Mouse (Mus musculus): Measurements from ENCODE around the gene Snrpe.

Snrpe gene

DNA sequence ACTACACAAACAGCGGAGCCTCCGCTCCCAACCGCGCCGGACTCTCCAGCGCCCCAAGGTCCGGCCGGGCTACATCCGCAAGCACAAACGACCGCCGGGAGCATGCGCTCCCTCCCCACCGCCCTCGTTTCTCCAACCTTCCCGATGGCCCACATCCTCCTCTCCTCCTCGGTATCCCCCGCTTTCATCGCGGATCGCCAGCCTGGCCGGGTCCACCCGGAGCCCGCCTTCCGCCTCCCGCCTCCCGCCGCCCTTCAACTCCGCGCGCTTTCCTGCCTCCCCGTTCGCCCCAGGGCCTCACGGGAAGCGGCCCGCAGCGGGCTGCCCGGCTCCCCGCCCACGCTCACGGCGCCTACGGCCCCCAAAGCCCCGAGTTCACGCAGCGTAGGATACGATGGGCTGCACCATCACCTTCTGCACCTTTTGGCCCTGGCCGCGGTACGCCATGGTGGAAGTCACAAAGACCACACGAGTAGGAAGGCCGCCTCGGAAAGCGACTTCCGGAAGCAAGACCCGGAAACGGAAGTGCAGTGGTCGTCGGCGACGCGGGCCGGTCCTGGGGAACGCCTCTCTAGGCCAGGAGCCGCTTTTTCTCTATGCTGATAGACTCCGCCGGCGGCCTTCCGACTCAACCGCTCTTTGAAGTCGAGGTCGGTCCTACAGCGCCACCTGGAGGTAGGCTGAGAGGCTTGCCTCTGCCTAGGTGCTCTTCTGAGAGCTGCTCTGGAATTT lies at the start of gene Snrpe:
Snrpe (minus strand) TSS at position 521 of the 732 bp plus-strand sequence.
- peak; percentile 96 for DNase-seq

DNA sequence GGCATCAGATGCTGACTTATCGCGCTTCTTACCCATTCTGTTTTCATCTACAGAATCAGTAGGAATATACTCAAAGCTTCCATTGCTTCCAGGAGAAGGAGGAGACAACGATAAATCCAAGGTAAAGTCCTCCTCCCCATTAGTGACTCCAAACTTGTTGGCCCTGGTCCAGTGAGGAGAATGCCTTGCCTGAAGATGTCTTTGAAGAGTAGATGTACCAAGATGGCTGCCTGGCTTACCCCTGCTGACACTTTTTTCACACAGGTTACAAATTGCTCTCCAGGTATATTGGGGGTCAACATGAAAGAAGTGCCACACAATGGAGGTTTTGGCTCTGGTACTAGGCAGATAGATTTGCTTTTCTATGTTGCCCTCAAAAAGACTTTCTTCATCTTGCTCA lies 48.8 kb upstream of the Snrpe start:
- DNase-seq = no peak

DNA sequence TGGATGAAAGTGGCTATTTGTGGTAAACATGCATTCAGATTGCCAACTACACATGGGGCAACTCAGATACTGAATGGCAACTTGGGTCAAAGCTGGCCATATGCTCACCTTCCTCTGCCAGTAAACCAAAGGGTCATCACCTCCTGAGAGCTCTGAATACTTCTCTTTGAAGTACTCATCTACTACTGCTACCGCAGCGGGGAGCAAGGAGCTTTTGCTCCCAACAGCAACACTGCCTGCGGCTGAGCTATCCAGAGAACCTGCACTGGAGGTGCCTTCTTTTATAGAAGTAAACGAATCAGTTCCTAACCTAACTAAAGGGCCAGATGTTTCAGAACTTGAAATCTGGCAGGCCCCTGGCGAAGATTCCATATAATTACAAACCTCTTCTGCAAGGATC lies 46.7 kb upstream of the Snrpe start:
- no peak for DNase-seq

DNA sequence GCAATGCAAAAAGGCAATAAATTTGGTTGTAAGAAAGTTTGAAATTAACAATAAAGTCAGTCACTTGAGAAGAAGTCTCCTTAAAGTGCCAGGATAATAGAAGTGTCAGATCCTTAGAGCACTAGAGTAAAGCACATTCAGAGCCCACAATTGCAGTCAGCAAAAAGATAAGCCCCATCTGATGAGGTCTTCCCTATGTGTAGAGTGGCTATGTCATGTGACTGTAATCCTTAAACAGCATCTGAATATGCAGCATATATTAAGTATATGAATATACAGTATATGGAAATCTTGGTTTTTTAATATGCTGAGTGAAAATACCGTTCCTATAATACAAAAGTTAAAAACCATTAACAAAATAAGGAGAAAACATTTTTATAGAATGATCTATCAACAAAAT lies 42.9 kb upstream of the Snrpe start:
- no peak for DNase-seq

DNA sequence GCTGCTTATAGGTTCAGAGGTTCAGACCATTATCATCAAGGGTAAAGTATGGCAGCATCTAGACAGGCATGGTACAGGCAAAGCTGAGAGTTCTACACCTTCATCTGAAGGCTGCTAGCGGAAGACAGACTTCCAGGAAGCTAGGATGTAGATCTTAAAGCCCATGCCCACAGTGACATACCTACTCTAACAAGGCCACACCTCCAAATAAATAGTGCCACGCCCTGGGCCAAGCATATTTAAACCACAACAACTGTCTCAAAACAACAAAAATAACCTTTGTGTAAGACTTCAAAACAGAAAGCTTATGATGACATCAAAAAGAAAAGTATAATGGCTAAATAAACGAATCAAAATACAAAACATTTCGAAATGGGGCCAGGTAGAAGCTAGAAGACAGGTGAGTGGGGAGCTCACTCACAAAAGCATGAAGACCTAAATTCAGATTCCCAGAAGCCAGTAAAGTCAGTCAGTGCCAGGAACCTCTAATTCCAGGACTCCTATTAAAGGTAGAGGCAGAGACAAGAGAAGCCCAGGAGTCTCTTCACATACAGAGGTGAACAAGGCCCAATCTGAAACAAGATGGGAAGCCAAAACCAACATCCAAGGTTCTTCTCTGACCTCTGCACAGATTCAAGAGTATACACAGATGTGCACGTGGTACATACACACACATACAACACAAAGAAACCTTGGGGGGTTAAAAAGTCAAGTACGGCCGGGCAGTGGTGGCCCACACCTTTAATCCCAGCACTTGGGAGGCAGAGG lies 40.4 kb upstream of the Snrpe start:
- no peak for DNase-seq

DNA sequence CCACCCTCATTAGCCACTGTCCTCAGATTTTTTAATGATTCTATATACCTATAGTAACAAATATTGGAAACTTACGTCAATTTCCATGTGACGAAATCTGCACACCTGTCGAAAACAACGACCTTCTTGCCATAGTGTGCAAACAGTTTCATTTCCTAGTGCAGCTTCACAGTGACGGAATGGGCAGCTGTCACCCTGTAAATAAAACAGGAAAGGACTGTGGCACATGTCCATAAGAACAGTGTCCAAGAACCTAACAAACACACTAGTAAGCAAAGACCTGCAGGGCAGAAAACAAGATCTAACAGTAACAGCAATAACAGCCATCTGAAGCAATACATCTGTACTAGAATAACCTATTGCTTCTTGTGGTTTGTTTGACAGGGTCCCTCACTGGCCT lies 35.6 kb upstream of the Snrpe start:
- DNase-seq = no peak

DNA sequence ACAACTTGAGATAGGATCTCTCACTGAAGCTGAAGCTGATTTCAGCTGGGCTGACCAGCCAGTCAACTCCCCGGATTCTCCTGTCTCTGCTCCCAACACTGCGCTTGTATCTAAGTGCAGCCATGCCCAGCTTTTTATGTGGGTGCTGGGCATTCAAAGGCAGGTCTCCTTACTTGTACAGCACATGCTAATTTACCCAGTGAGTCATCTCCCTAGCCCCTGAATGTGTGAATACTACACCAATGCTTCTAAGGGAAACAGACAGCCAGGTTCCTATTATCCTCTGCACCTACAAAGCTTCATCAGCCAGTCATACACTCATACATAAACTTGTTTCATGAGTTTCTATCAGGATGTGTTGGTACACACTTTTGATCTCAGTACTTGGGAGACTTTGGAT lies 31.1 kb upstream of the Snrpe start:
- no peak for DNase-seq

DNA sequence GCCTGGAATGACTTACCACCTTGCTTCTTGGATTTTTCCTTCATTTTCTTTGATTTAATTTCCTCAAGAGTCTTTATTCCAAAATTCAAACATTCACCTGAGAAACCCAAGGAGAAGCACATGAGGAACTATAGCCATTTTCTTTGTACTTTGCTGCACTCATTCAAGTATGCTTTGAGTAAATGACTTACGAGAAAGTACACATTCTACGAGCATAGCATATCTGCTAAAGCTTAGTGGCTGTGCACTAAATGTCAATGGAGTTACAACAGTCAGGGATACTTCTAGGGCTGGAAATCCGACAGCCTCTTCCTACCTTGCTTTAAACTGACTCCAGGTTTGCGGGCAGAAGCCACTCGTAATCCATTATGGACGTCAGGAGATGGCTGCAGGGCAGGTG lies 28.4 kb upstream of the Snrpe start:
- no peak for DNase-seq

DNA sequence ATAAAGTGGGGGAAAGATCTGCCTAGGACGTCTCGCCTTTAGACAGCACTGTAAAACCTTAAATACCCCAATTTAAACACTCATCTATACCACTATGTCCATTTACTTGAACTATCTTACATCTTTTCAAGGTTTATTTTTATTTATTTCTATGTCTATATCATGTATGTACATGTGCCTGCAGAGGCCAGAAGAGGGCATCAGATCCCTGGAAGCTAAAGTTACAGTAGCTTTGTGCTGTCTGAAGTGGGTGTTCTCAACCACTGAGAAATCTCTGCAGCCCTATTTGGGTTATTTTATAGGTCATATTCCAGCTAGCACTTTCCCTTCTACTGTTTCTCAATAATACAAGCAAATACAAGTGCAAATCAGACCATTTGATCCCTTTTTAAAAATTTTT lies 22.1 kb upstream of the Snrpe start:
- DNase-seq = no peak

DNA sequence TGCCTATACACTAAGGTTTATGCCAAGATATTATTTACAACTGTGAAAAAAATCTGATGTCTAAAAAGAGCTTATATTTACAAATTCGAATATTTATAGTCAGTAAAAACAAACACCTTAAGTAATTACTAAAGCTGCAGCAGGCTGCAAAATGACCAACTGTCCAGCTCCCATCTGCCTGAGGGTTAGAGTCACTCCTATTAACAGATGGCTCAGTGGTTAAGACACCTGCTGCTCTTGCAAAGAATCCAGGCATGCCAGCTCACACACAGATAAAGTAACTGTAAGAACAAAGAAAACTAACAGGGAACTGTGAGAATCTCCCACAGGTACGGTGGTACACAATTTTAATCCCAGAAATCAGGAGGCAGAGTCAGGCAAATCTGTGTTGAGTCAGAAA lies 15.0 kb upstream of the Snrpe start:
- DNase-seq = no peak

DNA sequence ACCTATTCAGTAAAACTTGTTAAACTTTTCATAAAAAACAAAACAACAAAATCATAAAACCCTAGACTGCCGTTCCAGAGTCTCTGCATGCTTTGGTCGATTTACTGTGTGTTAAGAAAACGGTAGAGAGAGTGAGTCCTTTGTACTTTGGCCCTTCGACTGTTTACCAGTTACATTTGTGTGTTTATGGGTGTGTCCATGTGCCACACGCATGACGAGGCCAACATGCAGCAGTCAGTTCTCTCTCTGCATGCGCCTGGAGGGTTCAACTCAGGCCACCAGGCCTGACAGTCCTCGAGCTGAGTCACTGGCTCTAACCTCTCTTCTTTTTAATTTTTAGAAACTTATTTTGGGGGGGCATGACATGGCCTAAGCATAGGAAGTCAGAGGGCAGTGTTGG lies 8.2 kb upstream of the Snrpe start:
- DNase-seq = peak; percentile 32

DNA sequence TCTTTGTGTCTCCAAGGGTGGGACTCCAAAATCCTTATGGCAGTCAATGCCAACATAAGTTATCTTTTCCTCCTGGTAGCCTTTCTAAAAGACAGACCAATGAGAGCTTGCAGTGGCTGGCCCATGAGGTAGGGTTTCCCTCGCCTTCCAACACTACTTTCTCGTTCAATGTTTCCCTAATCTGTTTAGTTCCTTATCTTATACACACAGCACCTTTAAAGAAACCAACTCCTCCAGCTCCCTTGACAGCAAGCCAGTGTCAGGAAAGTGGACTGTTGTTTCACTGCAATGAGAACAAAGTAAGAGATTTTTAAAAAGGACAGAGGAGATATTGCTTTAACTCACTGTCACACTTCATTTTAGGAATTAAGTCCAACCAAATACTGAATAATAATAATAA lies 7.8 kb upstream of the Snrpe start:
- no peak for DNase-seq

DNA sequence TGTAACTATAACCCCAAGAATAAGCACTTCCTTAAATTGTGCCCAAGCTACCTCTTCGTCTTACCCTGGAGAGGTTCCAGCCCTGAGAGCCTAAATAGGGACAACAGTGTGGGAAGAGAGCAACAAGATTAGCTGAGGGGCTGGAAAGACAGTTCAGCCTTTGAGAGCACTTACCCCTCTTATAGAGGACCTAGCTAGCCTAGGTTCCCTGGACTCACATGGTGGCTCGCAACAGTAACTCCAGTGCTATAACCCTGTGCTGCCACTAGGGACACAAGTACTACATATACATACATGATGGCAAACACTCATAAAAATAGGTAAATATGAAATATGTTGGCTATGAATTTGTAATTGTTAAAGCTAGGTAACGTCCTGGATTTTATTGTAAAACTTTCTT lies 3.7 kb upstream of the Snrpe start:
- peak; percentile 30 for DNase-seq

DNA sequence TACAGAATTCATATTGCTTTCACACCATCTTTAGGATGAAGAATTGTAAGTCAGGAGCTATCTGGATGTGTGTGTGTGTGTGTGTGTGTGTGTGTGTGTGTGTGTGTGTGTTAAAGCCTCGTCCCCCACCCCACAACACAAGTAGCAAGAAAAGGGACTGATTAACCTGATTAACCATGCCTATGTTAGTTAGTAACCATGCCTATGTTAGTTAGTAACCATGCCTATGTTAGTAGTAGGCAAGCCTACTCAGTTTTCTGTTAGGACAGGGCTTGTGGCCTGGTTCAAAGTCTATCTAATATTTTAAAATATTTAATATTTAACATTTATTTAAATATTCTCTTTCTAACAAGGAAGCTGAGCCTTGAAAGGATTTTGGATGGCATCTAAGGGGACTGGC lies 1.3 kb upstream of the Snrpe start:
- DNase-seq = peak; percentile 81

DNA sequence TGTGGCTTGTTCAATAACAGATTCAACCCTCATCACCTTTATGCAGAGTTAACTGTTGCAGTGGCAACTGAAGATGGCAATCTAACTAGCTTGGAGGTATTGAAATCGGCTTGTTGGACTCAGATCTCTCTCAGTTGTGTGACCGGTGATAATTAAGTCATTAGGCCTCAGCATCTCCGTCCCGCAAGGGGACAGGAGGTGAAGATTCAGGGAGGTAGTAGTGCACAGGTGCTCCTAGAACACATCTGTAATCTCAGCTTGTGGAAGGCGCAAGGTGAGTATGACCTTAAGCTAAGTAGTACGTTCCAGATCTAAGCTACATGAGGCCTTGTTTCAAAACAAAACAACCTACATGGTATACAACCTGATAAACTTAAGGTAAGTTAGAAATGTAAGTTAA lies 510 bp upstream of the Snrpe start:
- DNase-seq = no peak

DNA sequence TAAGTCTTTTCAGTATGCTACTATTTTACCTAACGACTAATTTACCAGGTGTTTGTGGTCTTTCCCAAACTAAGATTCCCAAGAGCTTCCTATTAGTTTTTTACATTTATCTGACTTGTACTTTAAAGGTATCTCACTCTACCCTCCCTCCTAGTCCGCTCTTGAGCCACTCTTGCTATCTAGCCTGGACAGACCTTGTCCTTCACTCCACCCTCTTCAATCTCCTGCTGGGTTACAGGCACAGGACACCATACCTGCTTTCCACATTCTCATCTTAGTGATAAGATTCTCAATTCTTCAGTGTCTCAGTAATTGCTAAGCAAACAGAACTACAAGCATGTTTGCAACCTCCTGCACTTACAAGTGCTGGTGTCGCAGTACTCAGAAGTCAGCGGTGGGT lies 6.9 kb downstream of the Snrpe start:
- DNase-seq = no peak

DNA sequence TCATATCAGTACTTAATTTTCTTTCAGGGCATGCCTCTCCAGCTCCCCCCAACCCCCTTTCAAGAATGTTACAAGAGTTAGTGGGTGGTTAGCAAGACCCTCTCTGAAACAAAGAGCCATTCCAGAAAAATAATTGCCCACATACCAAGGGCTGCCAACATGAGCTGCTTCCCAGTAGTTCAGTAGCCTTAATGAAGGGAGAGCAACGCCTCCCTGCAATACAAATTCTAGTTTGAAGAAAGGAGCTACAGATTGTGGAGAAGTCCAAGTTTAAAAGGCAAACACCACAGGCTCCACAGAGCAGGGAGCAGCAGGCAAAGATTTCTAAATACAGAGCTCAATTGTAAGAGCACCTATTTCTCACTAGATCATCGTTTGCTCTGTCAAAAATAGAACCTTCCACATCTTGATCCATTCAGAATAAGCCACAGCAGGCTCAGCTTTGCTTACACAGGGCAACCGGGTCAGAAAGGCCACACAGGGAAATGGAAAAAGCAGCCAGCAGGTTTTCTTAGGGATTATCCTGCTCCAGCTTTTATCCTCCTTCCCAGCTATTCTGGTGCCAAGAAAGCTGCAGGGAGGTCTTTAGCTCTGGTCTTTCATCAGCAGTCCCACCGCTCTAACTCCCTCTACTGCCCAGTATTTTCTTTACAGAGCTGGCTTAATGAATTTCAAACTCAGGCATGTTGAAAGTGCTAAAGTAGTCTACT lies 13.6 kb downstream of the Snrpe start:
- DNase-seq = peak; percentile 27

DNA sequence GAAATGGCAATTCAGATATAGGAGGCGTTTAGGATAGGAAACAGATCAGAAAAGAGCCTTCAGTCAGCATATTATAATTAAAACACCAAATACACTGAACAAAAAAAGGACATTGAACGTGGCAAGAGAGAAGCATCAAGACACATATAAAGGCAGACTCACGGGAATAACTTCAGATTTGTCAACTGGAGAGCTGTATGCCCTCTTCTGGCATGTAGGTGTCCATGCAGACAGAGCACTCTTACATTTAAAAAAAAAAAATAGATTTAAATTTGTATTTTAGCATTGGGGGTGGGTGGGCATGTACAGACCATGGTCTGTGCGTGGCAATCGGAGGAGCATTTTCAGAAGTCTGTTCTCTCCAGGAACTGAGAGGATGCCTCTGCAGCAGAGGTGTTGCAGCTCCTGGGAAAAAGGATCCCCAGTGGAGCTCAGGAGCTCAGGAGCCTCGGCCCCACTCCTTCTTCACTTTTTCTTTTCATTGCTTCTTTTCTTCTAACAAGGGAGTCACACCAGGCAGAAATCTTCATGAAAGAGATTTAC lies 24.0 kb downstream of the Snrpe start:
- DNase-seq = no peak

DNA sequence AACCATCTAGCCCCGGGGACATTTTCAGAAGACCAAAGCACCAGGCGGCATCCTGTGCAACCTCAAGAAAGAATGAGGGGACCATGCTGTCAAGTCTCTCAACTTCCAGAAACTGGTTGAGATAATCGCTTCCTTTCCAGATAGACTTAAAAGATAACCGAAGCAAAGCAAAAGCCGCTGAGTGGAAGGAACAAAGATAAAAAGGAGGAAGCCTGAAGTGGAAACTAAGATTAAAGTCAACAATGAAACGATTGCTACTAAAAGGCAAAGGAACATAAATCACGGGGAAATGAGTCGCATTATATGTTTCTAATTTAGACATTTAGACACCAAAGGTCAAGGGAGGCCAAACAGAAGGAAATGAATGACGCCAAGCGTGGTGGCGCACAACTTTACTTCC lies 38.8 kb downstream of the Snrpe start:
- no peak for DNase-seq
